Mouse (Mus musculus) ES-E14 (cell line): ENCODE results near the gene Ism2.

ENCODE experiments used
- CHD2 ChIP-seq: IDR thresholded peaks from 2 replicates; pipeline ENCODE4 v1.6.1; 2014; ENCODE audit warnings: mild to moderate bottlenecking, low read depth, low read length, inconsistent platforms
- ZC3H11A ChIP-seq: IDR thresholded peaks from 2 replicates; pipeline ENCODE4 v1.6.1; 2012; ENCODE audit warnings: low read depth, mild to moderate bottlenecking, inconsistent platforms, low read length, borderline replicate concordance
- ZNF384 ChIP-seq: IDR thresholded peaks from 2 replicates; pipeline ENCODE4 v1.6.1; 2012; ENCODE audit warnings: low read depth, low read length, inconsistent platforms

DNA sequence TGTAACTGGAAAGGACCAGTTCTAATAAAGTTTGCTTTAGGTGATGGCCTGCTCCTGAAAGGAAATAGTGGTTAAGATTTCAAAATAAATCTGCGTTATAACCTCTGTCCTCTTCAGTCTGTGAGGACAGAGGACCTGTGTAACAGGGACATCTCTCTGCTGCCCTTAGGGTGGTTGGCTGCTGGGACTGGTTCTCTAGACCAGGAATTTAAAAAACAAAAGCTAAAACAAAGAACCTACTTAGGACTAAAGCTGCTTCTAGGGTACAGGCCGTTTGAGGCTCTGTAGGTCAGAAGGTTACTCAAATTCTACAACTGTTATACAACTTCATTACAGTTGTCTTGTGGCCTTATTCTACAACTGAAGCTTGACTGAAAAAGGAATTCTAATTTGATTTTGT lies 13.6 kb upstream of the Ism2 start:
- no peak for TF ChIP-seq ZNF384
- TF ChIP-seq ZC3H11A, result no peak
- peak; percentile 16; the same call in 1 of the 2 replicates for TF ChIP-seq CHD2
